Mouse (Mus musculus): ENCODE measurements around the gene Tmem209. TPM values are rescaled to one million over a fixed set of nuclear protein-coding genes. Genes with fewer than 3 reads are reported as not detected.

Gene Tmem209
- polyA plus RNA-seq, 1 experiment from 2014 or later, result 56.6 TPM

GRCm38 (mm10) chr6:30526586-30527515 lies 17.3 kb upstream of the Tmem209 start:
- H3K27me3 ChIP-seq (ENCODE audit: poor library complexity, severe bottlenecking), result no peaks in the 10 kb centered on the region
- H3K36me3 ChIP-seq (replicated peaks), result no peaks in the 10 kb centered on the region
- peak overlapping the region; percentile 93 for H3K27ac ChIP-seq
- no peaks in the 10 kb centered on the region for H3K9me3 ChIP-seq
- H3K4me3 ChIP-seq, result peak overlapping the region; percentile 32
- peaks cover 63% of the 10 kb centered on the region for H3K4me1 ChIP-seq
- 6% methylated on average over 19 of the region's 19 CpGs for WGBS
- peak; percentile 72 for DNase-seq (ENCODE audit: extremely low spot score, low spot score)

GRCm38 (mm10) chr6:30525456-30526332 lies 16.1 kb upstream of the Tmem209 start:
- Histone ChIP-seq H3K27me3 (ENCODE audit: poor library complexity, severe bottlenecking) (no peaks in the 10 kb centered on the region), H3K9me3 (no peaks in the 10 kb centered on the region), H3K4me1 (peaks cover 63% of the 10 kb centered on the region), H3K36me3 (replicated peaks) (no peaks in the 10 kb centered on the region), H3K4me3 (0 out of 2 replicates have a peak overlapping the region, but pooled peaks have one; percentile 32), H3K27ac (peak overlapping the region; percentile 93)
- 27% methylated on average over 7 of the region's 7 CpGs for WGBS
- DNase-seq (ENCODE audit: extremely low spot score, low spot score), result no peak

GRCm38 (mm10) chr6:30520400-30520799 lies 10.8 kb upstream of the Tmem209 start:
- Histone ChIP-seq H3K4me3 (no peak overlapping the region), H3K27me3 (ENCODE audit: poor library complexity, severe bottlenecking) (no peaks in the 10 kb centered on the region), H3K36me3 (replicated peaks) (no peaks in the 10 kb centered on the region), H3K27ac (peak overlapping the region; percentile 44; the same call in 1 of the 2 replicates), H3K4me1 (peaks cover 27% of the 10 kb centered on the region), H3K9me3 (no peaks in the 10 kb centered on the region)
- no peak for DNase-seq (ENCODE audit: extremely low spot score, low spot score)
- WGBS, result 69% methylated on average over 11 of the region's 11 CpGs

- no peak for DNase-seq (ENCODE audit: extremely low spot score, low spot score)
These were observed 4.7 kb upstream of the Tmem209 start for GRCm38 (mm10) chr6:30514242-30514641.

GRCm38 (mm10) chr6:30510291-30510690 lies 708 bp upstream of the Tmem209 start:
- H3K36me3 ChIP-seq (replicated peaks), result peaks cover 21% of the 10 kb centered on the region
- H3K4me3 ChIP-seq, result peak overlapping the region; percentile 62
- H3K27me3 ChIP-seq (ENCODE audit: poor library complexity, severe bottlenecking), result no peaks in the 10 kb centered on the region
- no peak for DNase-seq (ENCODE audit: extremely low spot score, low spot score)
- H3K4me1 ChIP-seq, result peaks cover 42% of the 10 kb centered on the region
- peak overlapping the region; percentile 98 for H3K27ac ChIP-seq
- 58% methylated on average over 5 of the region's 5 CpGs for WGBS
- peaks cover 3% of the 10 kb centered on the region for H3K9me3 ChIP-seq

More at GRCm38 (mm10) chr6:30514242-30514641, 4.7 kb upstream of the Tmem209 start:
- Histone ChIP-seq H3K9me3 (peaks cover 3% of the 10 kb centered on the region), H3K4me3 (no peak overlapping the region), H3K27me3 (ENCODE audit: poor library complexity, severe bottlenecking) (no peaks in the 10 kb centered on the region), H3K36me3 (replicated peaks) (no peaks in the 10 kb centered on the region), H3K4me1 (peaks cover 35% of the 10 kb centered on the region), H3K27ac (peak overlapping the region; percentile 79)
- 16% methylated on average over 9 of the region's 9 CpGs for WGBS

- WGBS, result 9% methylated on average over 2 of the region's 2 CpGs
These were observed 759 bp downstream of the Tmem209 start for GRCm38 (mm10) chr6:30508824-30509223.

GRCm38 (mm10) chr6:30499049-30499448 lies 10.5 kb downstream of the Tmem209 start:
- 82% methylated on average over 3 of the region's 3 CpGs for WGBS
- no peak for DNase-seq (ENCODE audit: extremely low spot score, low spot score)
- Histone ChIP-seq H3K4me1 (peaks cover 6% of the 10 kb centered on the region; the same call in 1 of the 2 replicates), H3K9me3 (no peaks in the 10 kb centered on the region), H3K4me3 (no peak overlapping the region), H3K27me3 (ENCODE audit: poor library complexity, severe bottlenecking) (no peaks in the 10 kb centered on the region), H3K36me3 (replicated peaks) (peaks cover 96% of the 10 kb centered on the region), H3K27ac (no peak overlapping the region)

More at GRCm38 (mm10) chr6:30508824-30509223, 759 bp downstream of the Tmem209 start:
- H3K4me1 ChIP-seq, result peaks cover 30% of the 10 kb centered on the region
- peaks cover 34% of the 10 kb centered on the region for H3K36me3 ChIP-seq (replicated peaks)
- peaks cover 3% of the 10 kb centered on the region for H3K9me3 ChIP-seq
- peak overlapping the region; percentile 98 for H3K27ac ChIP-seq
- H3K4me3 ChIP-seq, result peak overlapping the region; percentile 62
- H3K27me3 ChIP-seq (ENCODE audit: poor library complexity, severe bottlenecking), result no peaks in the 10 kb centered on the region
- DNase-seq (ENCODE audit: extremely low spot score, low spot score), result no peak

- H3K9me3 ChIP-seq, result 0 out of 2 replicates have a peak, but pooled peaks cover 2% of the 10 kb centered on the region
- H3K27me3 ChIP-seq (ENCODE audit: poor library complexity, severe bottlenecking), result no peaks in the 10 kb centered on the region
- peaks cover 100% of the 10 kb centered on the region for H3K36me3 ChIP-seq (replicated peaks)
- DNase-seq (ENCODE audit: extremely low spot score, low spot score), result no peak
- H3K4me3 ChIP-seq, result no peak overlapping the region
- H3K4me1 ChIP-seq, result no peaks in the 10 kb centered on the region
- WGBS, result 93% methylated on average over 6 of the region's 6 CpGs
- H3K27ac ChIP-seq, result no peak overlapping the region
These were observed 23.1 kb downstream of the Tmem209 start for GRCm38 (mm10) chr6:30486504-30486903.

- no peak for DNase-seq (ENCODE audit: extremely low spot score, low spot score)
- no peak overlapping the region for H3K27ac ChIP-seq
- no peaks in the 10 kb centered on the region for H3K9me3 ChIP-seq
- peaks cover 100% of the 10 kb centered on the region for H3K36me3 ChIP-seq (replicated peaks)
- 87% methylated on average over 2 of the region's 2 CpGs for WGBS
- H3K4me1 ChIP-seq, result 0 out of 2 replicates have a peak, but pooled peaks cover 4% of the 10 kb centered on the region
- no peaks in the 10 kb centered on the region for H3K27me3 ChIP-seq (ENCODE audit: poor library complexity, severe bottlenecking)
- H3K4me3 ChIP-seq, result no peak overlapping the region
These were observed 26.7 kb downstream of the Tmem209 start for GRCm38 (mm10) chr6:30482908-30483307.

- no peak for DNase-seq (ENCODE audit: extremely low spot score, low spot score)
- no peak overlapping the region for H3K4me3 ChIP-seq
- WGBS, result 95% methylated on average over 3 of the region's 3 CpGs
These were observed 30.2 kb downstream of the Tmem209 start for GRCm38 (mm10) chr6:30479418-30479817.

GRCm38 (mm10) chr6:30477784-30478183 lies 31.8 kb downstream of the Tmem209 start:
- WGBS, result 93% methylated on average over 6 of the region's 6 CpGs
- Histone ChIP-seq H3K36me3 (replicated peaks) (peaks cover 67% of the 10 kb centered on the region), H3K9me3 (no peaks in the 10 kb centered on the region), H3K4me3 (no peak overlapping the region), H3K27me3 (ENCODE audit: poor library complexity, severe bottlenecking) (no peaks in the 10 kb centered on the region), H3K4me1 (0 out of 2 replicates have a peak, but pooled peaks cover 4% of the 10 kb centered on the region), H3K27ac (no peak overlapping the region)
- DNase-seq (ENCODE audit: extremely low spot score, low spot score), result no peak

More at GRCm38 (mm10) chr6:30479418-30479817, 30.2 kb downstream of the Tmem209 start:
- Histone ChIP-seq H3K36me3 (replicated peaks) (peaks cover 83% of the 10 kb centered on the region), H3K4me1 (0 out of 2 replicates have a peak, but pooled peaks cover 4% of the 10 kb centered on the region), H3K9me3 (no peaks in the 10 kb centered on the region), H3K27me3 (ENCODE audit: poor library complexity, severe bottlenecking) (no peaks in the 10 kb centered on the region), H3K27ac (no peak overlapping the region)

- H3K27me3 ChIP-seq (ENCODE audit: poor library complexity, severe bottlenecking), result no peaks in the 10 kb centered on the region
- 0 out of 2 replicates have a peak, but pooled peaks cover 4% of the 10 kb centered on the region for H3K4me1 ChIP-seq
- peaks cover 61% of the 10 kb centered on the region for H3K36me3 ChIP-seq (replicated peaks)
- no peaks in the 10 kb centered on the region for H3K9me3 ChIP-seq
- H3K27ac ChIP-seq, result peak overlapping the region; percentile 35; the same call in 1 of the 2 replicates
- H3K4me3 ChIP-seq, result no peak overlapping the region
- 90% methylated on average over 8 of the region's 8 CpGs for WGBS
- DNase-seq (ENCODE audit: extremely low spot score, low spot score), result peak; percentile 12
These were observed 32.3 kb downstream of the Tmem209 start for GRCm38 (mm10) chr6:30477210-30477714.
